Mouse (Mus musculus) intestine, embryonic 15.5 days (tissue): ENCODE data around the gene Zfp709. TPM values are rescaled to one million over a fixed set of nuclear protein-coding genes. Genes with fewer than 3 reads are reported as not detected.
A peak's percentile ranks its signal among the peaks of the same experiment; 100 is the strongest.
"Not testable (repeated sequence)": the region's sequence is repeated elsewhere in the genome, so short reads cannot be mapped to it uniquely, and the experiment has no call there.

Source experiments
- ATAC-seq: fragments of 200-750 bp; cut with Nextera tagmentation; 2 replicates; pipeline ENCODE4 v1.8.0; 2017; ENCODE audit warnings: moderate TSS enrichment, moderate library complexity
- H3K27ac ChIP-seq: fragments of 300-500 bp; sonication (generic); 2 replicates; pipeline ENCODE4 v1.5.1; 2015; ENCODE audit warnings: mild to moderate bottlenecking, inconsistent platforms
- H3K27me3 ChIP-seq: fragments of 300-500 bp; sonication (generic); replicated peaks from 2 replicates; pipeline ENCODE4 v1.6.1; 2015; ENCODE audit warnings: inconsistent platforms
- H3K36me3 ChIP-seq: fragments of 300-500 bp; sonication (generic); 2 replicates; pipeline ENCODE4 v1.6.1; 2015; ENCODE audit warnings: inconsistent platforms
- H3K4me1 ChIP-seq: fragments of 300-500 bp; sonication (generic); replicated peaks from 2 replicates; pipeline ENCODE4 v1.6.1; 2015; ENCODE audit warnings: inconsistent platforms
- H3K4me2 ChIP-seq: fragments of 300-500 bp; sonication (generic); replicated peaks from 2 replicates; pipeline ENCODE4 v1.6.1; 2015; ENCODE audit warnings: mild to moderate bottlenecking, inconsistent platforms
- H3K4me3 ChIP-seq: fragments of 300-500 bp; sonication (generic); replicated peaks from 2 replicates; pipeline ENCODE4 v1.5.1; 2015; ENCODE audit warnings: inconsistent platforms
- H3K9ac ChIP-seq: fragments of 300-500 bp; sonication (generic); 2 replicates; pipeline ENCODE4 v1.6.1; 2015; ENCODE audit warnings: inconsistent platforms
- H3K9me3 ChIP-seq: fragments of 300-500 bp; sonication (generic); 2 replicates; pipeline ENCODE4 v1.6.1; 2016; ENCODE audit warnings: inconsistent platforms
- WGBS: fragments of 180-500 bp; shearing (Covaris S2); methylation state at CpG from one replicate; pipeline ENCODE4 v1.1.7; 2015; 5-methylcytosine and 5-hydroxymethylcytosine counted together
- polyA plus RNA-seq: library from polyadenylated mRNA; unstranded; fragments of >200 nt; fragmentation: Nextera tagmentation; extraction: Ambion mirVana; gene quantifications from 2 replicates; pipeline ENCODE4 v1.2.1, GENCODE M21; 2015

The Zfp709 gene
- polyA plus RNA-seq, 1 experiment from 2014 or later: 5.4 TPM

GRCm38 (mm10) chr8:71900666-71901065 lies 18.8 kb downstream of the Zfp709 start:
- not testable (repeated sequence) for H3K36me3 ChIP-seq, H3K9ac ChIP-seq, H3K27ac ChIP-seq, H3K27me3 ChIP-seq, H3K4me3 ChIP-seq, ATAC-seq, H3K4me1 ChIP-seq, H3K4me2 ChIP-seq, H3K9me3 ChIP-seq
- WGBS: 50% methylated on average over 11 of the region's 11 CpGs

GRCm38 (mm10) chr8:71903084-71903483 lies 21.3 kb downstream of the Zfp709 start:
- not testable (repeated sequence) for H3K36me3 ChIP-seq, H3K4me3 ChIP-seq, H3K4me1 ChIP-seq, H3K27ac ChIP-seq, H3K4me2 ChIP-seq, H3K9me3 ChIP-seq, H3K27me3 ChIP-seq, H3K9ac ChIP-seq, ATAC-seq
- 68% methylated on average over 1 of the region's 1 CpGs for WGBS

GRCm38 (mm10) chr8:71906809-71907208 lies 25.0 kb downstream of the Zfp709 start:
- no peak overlapping the region for H3K27ac ChIP-seq
- H3K9me3 ChIP-seq: no peaks in the 10 kb centered on the region
- no peak overlapping the region for H3K4me2 ChIP-seq
- no peak overlapping the region for H3K4me3 ChIP-seq
- no peaks in the 10 kb centered on the region for H3K4me1 ChIP-seq
- H3K27me3 ChIP-seq: no peaks in the 10 kb centered on the region
- 92% methylated on average over 1 of the region's 1 CpGs for whole genome bisulfite sequencing
- ATAC-seq: no peak
- H3K9ac ChIP-seq: no peak overlapping the region
- H3K36me3 ChIP-seq: no peaks in the 10 kb centered on the region

- no peaks in the 10 kb centered on the region for H3K9me3 ChIP-seq
- peak overlapping the region; percentile 51 for H3K4me2 ChIP-seq
- no peaks in the 10 kb centered on the region for H3K36me3 ChIP-seq
- peak overlapping the region; percentile 60 for H3K4me3 ChIP-seq
- 96% methylated on average over 5 of the region's 5 CpGs for WGBS
- no peaks in the 10 kb centered on the region for H3K4me1 ChIP-seq
- H3K27ac ChIP-seq: 0 out of 2 replicates have a peak overlapping the region, but pooled peaks have one; percentile 94
- no peak for ATAC-seq
- H3K9ac ChIP-seq: no peak overlapping the region
- H3K27me3 ChIP-seq: no peaks in the 10 kb centered on the region
These were observed 26.0 kb downstream of the Zfp709 start for GRCm38 (mm10) chr8:71907798-71908257.

DNA sequence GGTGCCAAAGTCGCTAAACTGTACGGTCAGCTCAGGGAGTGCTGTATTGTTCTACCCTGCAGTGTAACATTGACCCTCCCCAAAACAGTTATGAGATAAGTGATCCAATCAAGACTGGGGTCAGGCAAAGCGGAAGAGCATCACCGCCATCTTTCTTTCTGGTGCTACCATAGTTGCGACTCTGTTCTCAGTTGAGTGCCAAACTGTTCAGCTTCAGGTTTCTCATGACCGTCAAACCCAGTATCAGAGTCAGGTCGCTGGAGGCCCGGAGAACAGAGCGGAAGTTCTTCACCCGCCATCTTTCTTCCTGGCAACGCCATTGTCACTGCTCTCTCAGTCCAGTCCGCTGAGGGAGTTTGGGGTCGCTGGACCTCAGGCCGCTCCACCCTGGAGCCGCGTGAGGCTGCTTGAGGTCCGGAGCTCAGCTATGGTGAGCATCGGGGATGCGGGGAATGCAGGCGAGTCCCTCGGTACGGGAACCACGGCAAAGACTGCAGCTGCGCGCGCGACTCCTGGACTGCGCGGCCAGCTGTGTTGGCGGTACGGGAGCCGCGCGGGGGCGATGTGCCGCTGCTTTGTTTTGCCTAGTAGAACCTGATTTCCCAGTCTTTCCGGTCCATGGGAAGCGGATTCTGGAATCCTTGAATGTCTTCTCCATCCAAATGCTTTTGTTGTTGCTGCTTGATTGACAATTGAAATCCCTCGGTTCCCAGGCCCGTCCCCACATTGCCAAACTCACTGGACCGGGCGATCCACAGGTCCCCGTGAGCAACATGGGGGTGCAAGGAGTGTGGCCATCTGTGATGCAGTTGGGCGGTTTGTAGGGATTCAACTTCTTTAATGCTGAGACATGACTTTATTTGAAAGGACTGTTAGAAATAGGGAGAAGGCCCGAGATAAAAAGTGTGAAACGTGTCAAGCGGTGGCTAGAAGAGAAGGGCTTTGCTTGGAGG lies 26.8 kb downstream of the Zfp709 start, which contains the start of the genes Zfp882 and Zfp617:
Zfp882 (plus strand) TSS at position 300 of the 953 bp plus-strand sequence.
Zfp617 (plus strand) TSS at position 327 of the 953 bp plus-strand sequence.
- Histone ChIP-seq H3K9ac (peak within 1 kb of the TSS; percentile 86), H3K4me3 (peak within 1 kb of the TSS; percentile 60), H3K9me3 (no peaks in the 10 kb centered on the region), H3K4me2 (peak within 1 kb of the TSS; percentile 51), H3K27me3 (no peaks in the 10 kb centered on the region), H3K4me1 (no peaks in the 10 kb centered on the region), H3K36me3 (no peaks in the 10 kb centered on the region), H3K27ac (peak within 1 kb of the TSS; percentile 94)
- 6% methylated on average over 47 of the region's 47 CpGs for WGBS
- peak; percentile 98 for ATAC-seq

DNA sequence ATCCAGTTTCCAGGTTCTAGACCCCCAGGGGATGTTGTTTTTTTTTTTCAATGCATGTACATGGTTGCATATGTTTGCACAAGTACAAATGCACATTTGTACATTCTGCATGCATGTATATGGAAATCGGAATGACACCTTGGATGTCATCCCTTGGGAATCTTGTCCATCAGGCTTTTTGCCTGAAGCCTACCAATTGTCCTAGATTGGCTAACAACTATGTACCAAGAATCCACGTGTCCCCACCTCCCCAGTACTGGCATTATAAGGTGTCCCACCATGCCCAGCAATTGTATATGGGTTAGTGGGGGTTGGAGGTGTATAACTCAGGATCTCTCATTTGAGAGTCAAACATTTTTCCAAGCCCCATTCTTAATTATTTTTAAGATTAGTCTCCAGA lies 30.5 kb downstream of the Zfp709 start:
- no peak overlapping the region for H3K4me2 ChIP-seq
- H3K27ac ChIP-seq: no peak overlapping the region
- no peaks in the 10 kb centered on the region for H3K27me3 ChIP-seq
- H3K4me1 ChIP-seq: no peaks in the 10 kb centered on the region
- no peak overlapping the region for H3K9ac ChIP-seq
- H3K9me3 ChIP-seq: no peaks in the 10 kb centered on the region
- H3K4me3 ChIP-seq: no peak overlapping the region
- WGBS: 84% methylated on average over 2 of the region's 2 CpGs
- H3K36me3 ChIP-seq: peaks cover 5% of the 10 kb centered on the region; the same call in 1 of the 2 replicates
- ATAC-seq: no peak

DNA sequence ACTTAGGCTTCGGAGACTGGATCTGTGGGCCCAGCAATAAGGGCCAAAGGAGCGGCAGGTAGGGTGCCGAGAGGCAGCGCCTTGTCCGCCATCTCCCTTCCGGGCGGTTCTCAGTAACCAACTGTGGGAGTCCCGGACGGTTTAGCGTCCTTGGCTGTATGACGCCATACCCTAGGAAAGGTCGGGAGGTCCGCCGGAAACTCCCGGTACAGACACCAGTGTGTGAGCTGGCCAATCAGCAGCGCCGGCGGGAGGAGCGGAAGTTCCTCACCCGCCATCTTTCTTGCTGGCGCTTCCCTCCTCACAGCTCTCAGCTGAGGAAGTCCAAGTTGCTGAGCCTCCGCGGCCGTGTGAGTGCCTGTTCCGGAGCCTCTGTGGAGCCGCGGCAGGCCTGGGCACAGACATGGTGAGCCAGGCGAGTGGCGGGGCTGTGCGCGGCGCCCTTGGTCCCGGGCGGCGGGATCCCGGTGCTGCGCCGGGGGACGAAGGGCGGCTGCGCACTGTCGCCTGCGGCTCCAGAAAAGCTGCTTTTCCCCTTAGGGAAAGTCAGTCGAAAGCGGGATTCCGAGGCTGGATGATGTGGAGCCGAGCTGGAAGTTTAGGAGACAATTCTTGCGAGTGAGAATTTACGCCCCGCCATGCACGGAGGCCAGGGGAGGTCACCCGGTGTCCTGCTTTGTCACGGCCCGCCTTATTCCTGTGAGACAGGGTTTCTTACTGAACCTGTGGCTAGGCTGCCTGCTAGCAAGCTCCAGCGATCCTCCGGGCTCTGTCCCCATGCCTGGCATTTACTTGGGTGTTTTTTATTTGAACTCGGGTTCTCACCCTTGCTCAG lies 41.0 kb downstream of the Zfp709 start:
- under 1% methylated on average over 57 of the region's 57 CpGs for WGBS

DNA sequence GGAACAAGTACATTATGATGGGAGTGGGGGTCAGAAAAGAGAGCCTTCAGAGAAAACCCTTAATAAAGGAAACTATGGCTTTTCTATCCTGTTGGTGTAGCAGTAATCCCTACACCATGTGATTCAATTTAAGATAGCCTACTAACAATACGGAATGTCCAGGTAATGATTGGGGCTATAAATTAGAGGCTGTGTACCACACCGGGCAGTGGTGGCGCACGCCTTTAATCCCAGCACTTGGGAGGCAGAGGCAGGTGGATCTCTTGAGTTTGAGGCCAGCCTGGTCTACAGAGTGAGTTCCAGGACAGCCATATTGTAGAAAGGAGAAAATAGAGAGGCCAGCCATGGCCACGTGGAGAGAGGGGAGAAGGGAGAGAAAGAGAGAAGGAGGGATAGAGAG lies 44.0 kb downstream of the Zfp709 start:
- Histone ChIP-seq H3K36me3 (peaks cover 17% of the 10 kb centered on the region), H3K9ac (no peak overlapping the region), H3K4me2 (no peak overlapping the region), H3K27me3 (no peaks in the 10 kb centered on the region), H3K4me1 (no peaks in the 10 kb centered on the region), H3K27ac (no peak overlapping the region), H3K4me3 (no peak overlapping the region), H3K9me3 (no peaks in the 10 kb centered on the region)
- ATAC-seq: no peak
- 94% methylated on average over 5 of the region's 5 CpGs for WGBS

More for the DNA sequence above, 41.0 kb downstream of the Zfp709 start:
- peak overlapping the region; percentile 67 for H3K4me2 ChIP-seq
- H3K27ac ChIP-seq: peak overlapping the region; percentile 98
- no peaks in the 10 kb centered on the region for H3K27me3 ChIP-seq
- H3K9me3 ChIP-seq: no peaks in the 10 kb centered on the region
- H3K9ac ChIP-seq: peak overlapping the region; percentile 89
- no peaks in the 10 kb centered on the region for H3K36me3 ChIP-seq
- H3K4me1 ChIP-seq: no peaks in the 10 kb centered on the region
- peak overlapping the region; percentile 56 for H3K4me3 ChIP-seq
- ATAC-seq: peak; percentile 100

DNA sequence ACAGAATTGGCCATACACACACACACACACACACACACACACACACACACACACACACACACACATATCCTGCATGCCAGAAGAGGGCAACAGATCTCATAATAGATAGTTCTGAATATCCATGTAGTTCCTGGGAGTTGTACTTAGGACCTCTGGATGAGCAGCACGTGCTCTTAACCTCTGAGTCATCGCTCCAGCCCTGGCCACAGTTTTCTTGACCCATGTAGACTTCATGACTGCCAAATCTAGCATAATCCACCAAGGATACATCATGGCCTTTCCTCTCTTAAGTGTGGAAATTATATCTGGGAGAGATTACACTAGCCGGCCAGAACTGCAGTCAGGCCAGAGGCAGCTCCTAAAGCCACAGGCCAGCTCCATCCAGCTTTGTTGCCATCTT lies 44.7 kb downstream of the Zfp709 start:
- Histone ChIP-seq H3K36me3 (peaks cover 22% of the 10 kb centered on the region), H3K9ac (no peak overlapping the region), H3K9me3 (no peaks in the 10 kb centered on the region), H3K4me3 (no peak overlapping the region), H3K4me1 (no peaks in the 10 kb centered on the region), H3K27ac (no peak overlapping the region), H3K4me2 (no peak overlapping the region), H3K27me3 (no peaks in the 10 kb centered on the region)
- 89% methylated on average over 3 of the region's 3 CpGs for WGBS
- ATAC-seq: no peak

- H3K9ac ChIP-seq: no peak overlapping the region
- H3K4me2 ChIP-seq: no peak overlapping the region
- H3K4me1 ChIP-seq: no peaks in the 10 kb centered on the region
- H3K27ac ChIP-seq: no peak overlapping the region
- H3K36me3 ChIP-seq: peaks cover 24% of the 10 kb centered on the region
- no peak overlapping the region for H3K4me3 ChIP-seq
- no peak for ATAC-seq
- H3K9me3 ChIP-seq: no peaks in the 10 kb centered on the region
- no peaks in the 10 kb centered on the region for H3K27me3 ChIP-seq
These were observed 46.0 kb downstream of the Zfp709 start for GRCm38 (mm10) chr8:71927779-71928178.

GRCm38 (mm10) chr8:71938037-71938436 lies 56.2 kb downstream of the Zfp709 start:
- ATAC-seq, H3K36me3 ChIP-seq, H3K27me3 ChIP-seq, H3K4me1 ChIP-seq, H3K4me3 ChIP-seq, H3K9ac ChIP-seq, H3K4me2 ChIP-seq, H3K27ac ChIP-seq, H3K9me3 ChIP-seq: not testable (repeated sequence)
- 70% methylated on average over 2 of the region's 2 CpGs for WGBS
